Mouse (Mus musculus) embryo, embryonic 10.5 days (tissue): ENCODE measurements around the gene Lce1a1.
"Not testable (repeated sequence)": the region's sequence is repeated elsewhere in the genome, so short reads cannot be mapped to it uniquely, and the experiment has no call there.

Experiments used
- DNase-seq: peaks from one replicate; pipeline ENCODE4 v3.0.0-alpha.2; 2015; ENCODE audit warnings: low spot score

Lce1a1 gene

DNA sequence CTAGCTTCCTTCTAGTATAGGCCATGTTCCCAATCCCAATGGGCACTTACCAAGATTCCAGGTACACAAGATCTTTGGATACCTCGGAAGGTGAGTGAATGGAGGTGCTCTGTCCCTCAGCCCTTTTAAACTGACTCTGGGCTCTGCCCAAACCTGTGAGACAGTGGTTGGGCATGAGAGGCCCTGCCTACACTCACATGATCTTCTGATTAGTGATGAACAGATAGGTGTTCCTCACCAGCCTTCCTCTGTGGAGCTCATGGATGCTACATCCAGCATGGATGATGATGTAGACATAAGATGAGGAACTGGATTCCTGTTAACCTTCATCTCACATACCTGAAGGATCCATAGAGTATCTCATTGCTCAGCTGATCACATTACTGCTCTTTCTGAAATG is at the start of gene Lce1a1:
TSS of gene Lce1a1 (minus strand) at position 101 of the 400 bp plus-strand sequence.
- no peak for DNase-seq

DNA sequence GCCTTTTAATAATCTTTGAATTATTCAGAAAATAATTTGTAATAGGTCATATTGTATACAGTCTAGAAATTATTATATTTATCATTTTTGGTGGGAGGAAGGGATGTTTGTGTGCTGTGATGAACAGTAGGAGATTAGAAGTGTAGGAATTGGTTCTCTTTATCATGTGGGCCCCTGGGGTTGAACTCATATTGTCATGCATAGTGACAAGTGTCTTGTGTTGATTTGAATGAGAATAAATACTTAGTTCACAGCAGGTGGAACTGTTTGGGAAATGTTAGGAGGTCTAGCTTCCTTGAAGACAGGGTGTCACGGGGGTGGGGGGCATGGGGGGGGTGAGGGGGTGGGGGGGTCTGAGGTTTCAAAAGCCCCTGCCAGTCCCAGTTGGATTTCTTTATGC is 46.5 kb upstream of the Lce1a1 start:
- no peak for DNase-seq

DNA sequence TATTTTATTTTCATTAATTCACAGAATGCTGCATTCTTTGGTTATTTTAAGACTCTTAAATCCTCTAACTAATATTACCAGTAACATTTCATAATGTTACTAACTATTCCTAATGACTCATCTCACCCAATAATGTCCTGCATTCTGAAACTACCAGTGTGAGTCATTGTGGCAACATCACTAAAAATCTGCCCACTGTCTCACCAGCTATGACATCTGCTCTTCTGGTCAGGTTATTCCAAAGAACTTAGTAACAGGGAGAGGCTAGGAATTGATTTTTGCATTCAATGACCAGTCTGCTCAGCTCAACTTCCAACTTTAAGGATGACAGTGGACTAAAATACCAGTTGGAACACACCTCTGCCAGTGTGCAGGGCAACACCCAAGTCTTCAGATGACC is 43.6 kb upstream of the Lce1a1 start:
- DNase-seq = no peak

DNA sequence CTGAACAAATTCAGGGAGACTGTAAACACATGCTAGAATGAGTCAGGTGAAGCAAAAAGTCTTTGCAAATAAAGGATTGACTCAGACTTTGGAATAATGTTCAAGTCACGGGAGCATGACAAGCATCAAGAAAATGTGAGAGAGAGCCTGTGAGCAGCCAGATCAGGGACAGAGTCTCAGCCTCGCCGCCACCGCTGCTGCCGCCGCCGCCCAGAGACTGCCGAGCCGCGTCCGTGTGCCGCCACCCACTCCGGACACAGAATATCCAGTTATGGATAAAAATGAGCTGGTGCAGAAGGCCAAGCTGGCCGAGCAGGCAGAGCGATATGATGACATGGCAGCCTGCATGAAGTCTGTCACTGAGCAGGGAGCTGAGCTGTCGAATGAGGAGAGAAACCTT is 41.0 kb upstream of the Lce1a1 start:
- DNase-seq = not testable (repeated sequence)

DNA sequence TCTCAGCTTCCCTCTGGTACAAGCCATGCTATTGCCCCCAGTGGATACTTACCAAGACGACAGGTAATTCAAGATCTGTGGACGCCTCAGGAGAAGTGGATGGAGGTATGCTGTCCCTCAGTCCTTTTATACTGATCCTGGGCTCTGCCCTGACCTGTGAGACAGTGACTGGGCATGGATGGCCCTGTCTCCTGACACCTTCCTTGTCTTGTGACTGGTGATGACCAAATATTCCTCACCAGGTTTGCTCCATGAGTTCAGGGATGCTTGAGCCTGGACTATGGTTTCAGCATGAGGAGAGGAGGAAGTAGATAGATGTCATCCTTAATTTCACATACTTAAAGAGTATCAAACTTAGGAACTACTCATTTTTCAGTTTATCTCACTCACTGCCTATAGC is 39.0 kb upstream of the Lce1a1 start, which contains the start of gene Lce1d:
TSS of gene Lce1d (minus strand) at position 101 of the 400 bp plus-strand sequence.
- no peak for DNase-seq

DNA sequence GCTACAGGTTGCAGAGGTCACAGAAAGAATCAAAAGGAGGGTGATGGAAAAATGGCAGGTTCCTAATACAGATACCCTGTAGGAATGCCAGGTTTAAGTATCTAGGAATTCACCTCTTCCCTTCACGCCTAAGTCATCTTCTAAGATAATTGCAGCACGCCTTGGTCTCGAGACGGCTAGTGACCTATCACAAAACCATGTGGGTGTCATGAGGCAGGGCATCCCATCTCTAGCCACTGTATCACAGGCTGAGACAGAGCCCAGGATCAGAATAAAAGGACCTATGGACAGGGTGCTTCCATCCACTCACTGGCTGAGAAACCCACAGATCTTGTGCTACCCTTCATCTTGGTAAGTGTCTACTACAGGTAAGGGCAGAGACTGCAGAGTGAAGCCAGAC is 30.8 kb upstream of the Lce1a1 start, which contains the start of gene Lce1c:
TSS of gene Lce1c (plus strand) at position 301 of the 400 bp plus-strand sequence.
- no peak for DNase-seq

DNA sequence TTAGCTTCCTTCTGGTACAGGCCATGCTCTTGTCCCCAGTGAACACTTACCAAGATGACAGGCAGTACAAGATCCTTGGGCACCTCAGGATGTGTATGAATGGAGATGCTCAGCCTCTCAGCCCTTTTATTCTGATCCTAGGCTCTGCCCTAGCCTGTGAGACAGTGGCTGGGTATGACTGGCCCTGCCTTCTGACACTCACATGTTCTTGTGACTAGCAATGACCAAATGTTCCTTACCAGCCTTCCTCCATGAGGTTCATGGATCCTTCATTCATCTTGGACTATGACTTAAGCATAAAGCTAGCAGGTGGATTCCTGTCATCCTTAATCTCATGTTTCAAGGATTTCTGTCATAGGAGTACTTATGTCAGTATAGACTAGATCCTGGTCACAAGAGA is 22.1 kb upstream of the Lce1a1 start, which contains the start of gene Lce1a2:
TSS of gene Lce1a2 (minus strand) at position 101 of the 400 bp plus-strand sequence.
- DNase-seq = no peak

DNA sequence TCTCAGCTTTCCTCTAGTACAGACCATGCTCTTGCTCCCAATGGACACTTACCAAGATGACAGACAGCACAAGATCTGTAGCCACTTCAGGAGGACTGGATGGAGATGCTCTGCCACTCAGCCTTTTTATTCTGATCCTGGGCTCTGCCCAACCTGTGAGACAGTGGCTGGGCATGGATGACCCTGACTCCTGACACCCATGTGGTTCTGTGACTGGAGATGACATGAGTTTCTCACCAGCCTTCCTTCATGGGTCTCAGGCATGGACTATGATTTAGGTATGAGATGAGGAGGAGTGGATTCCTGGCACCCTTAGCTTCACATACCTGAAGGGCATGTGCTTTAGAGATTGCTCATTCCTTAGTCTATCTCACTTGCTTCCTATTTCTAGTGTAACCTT is 8.7 kb upstream of the Lce1a1 start, which contains the start of gene Lce1b:
TSS of gene Lce1b (minus strand) at position 101 of the 400 bp plus-strand sequence.
- no peak for DNase-seq

DNA sequence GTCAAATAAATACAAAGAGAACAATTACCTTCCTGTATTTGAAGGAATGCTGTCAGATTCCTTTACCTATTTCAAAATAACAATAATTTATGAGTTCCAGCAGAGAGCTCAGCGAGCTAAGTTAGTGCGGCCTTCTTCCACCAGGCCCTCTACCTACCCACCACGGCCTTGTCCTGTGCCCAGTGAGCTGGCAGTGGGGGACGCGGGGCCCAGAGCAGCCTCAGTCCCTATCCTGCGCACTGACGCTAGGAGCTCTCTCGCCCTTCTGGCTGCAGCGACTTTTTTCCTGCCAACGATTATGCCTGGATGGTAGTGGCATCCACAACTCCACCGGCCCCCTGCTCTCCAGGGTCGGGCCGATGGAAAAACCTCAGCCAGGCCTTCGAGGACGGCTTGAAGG is 8.3 kb downstream of the Lce1a1 start:
- DNase-seq = no peak

DNA sequence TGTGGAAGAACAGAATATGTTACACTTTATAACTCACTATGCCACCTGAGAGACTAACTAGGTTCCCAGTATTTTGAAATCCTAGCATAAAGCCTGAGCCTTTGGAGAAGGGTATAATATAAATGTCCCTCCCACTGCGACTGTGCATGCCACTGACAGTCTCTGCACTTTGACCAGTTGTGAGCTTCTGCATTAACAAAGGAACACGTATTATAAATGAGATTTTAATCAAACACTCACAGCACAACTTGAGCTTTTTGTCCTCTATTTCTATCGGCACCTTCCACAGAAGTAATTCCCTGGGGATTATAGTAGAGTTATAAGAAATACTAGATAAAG is 9.5 kb downstream of the Lce1a1 start:
- DNase-seq = no peak

DNA sequence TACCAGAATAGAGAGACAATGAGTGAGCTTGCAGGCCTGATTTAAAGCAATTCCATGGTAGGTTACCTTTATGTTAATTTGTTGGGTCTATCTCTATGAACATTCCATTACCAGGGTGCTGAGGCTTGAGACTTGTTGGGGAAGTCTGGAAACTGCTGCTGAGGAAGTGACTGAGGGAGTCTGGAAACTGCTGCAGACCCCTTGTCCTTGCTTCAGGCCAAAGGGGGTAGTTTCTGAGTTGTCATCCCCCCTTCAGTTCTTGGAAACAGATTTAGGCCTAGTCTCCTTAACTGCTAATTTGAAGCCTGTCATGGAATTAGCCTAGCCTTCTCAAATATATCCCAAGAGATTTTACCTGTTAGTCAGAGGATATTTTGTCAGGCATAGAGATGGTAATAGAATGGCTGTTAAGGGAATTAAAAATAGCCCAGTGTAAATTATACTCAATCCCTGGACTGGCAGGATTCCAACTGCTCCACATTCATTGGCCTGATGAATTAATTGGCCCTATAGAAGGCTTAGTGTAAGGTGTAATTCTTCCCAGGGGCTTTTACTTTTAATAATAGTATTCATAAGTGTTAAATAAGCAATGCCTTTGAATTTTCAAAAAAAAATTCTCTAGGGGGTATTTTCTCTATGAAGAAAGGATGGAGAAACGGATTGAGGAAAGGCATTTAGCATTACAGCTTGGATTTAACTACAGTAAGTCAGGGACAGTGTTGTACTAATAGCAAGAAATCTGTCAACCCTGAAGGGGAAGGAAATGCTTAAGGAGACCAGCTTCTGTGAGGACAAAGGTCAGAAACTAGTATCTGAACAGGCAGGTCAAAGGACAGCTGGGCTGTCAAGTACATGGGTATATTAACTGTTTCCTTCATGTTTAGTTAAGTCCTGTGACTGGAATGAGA is 10.1 kb downstream of the Lce1a1 start:
- DNase-seq = peak; percentile 1

DNA sequence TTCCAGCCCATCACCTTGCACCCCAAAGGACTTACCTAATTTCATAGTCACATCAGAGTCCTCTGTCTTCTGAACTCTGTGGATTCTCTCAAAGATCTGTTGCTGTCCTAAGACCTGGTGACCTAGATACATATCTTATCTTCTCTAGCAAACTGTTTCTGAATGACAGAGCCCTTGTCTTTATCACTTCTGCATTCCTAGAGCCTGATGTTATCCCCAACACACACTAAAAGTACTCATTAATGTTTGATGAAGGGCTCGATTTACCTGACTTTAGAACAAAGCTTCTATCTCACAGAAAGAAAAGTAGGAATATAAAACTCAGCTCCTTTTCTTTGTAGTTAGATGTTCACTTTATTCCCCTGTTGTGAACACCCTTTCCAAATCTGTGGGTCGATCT is 26.5 kb downstream of the Lce1a1 start, which contains the start of gene Lce6a:
TSS of gene Lce6a (minus strand) at position 101 of the 400 bp plus-strand sequence.
- DNase-seq = no peak

DNA sequence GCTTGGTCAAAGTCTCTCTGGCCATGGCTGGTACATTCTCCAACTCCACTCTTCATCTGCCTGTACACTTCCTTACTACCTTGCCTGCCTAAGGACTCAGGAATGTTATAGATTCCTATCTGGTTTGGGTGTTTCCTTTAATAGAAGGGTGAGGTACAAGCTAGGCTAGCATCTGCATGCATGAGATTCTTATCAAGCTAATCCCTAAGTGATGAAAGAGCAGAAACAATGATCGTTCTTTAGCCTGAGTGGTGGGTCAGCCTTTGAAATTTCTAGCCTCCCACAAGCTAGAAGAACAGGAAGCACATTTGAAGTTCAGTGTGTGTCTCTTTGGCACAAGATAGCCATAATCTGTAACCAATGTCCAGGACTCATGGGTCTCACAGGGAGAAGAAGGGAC is 38.3 kb downstream of the Lce1a1 start:
- DNase-seq = no peak

DNA sequence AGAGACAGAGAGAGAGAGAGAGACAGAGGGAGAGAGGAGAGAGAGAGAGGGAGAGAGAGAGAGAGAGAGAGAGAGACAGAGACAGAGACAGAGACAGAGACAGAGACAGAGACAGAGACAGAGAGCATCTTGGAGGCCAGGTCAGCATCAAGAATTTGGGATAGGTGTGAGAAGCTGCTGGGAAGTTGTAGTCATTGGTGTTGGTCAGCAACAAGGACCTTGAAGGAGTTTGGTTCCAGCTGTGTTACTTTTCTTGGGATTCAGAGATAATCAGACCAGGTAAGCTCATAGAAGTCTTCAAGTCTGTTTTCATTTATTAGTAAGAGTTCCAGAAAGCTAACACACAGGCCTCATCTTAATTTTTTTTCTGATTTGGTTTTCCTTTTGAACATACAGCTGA is 40.7 kb downstream of the Lce1a1 start, which contains the start of gene 2210017I01Rik:
TSS of gene 2210017I01Rik (minus strand) at position 101 of the 400 bp plus-strand sequence.
- no peak for DNase-seq

DNA sequence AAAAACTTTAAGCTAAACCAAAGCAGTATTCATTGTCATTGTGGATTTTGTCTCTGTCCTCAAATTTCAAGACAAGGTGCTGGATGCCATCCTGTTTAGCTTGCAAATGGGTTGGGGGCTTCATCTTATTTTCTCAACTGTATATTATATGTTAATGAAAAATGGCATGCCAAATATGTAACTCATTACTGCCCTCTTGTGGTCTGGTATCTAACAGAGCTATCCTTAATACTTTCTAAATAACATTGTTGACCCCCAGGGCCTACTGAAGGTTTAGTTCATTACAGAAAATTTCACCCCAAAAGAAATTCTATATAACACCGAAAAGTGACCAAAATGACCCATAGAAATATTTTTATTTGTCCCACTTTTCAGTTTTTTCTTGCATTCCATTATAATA is 45.9 kb downstream of the Lce1a1 start:
- DNase-seq = peak; percentile 66

DNA sequence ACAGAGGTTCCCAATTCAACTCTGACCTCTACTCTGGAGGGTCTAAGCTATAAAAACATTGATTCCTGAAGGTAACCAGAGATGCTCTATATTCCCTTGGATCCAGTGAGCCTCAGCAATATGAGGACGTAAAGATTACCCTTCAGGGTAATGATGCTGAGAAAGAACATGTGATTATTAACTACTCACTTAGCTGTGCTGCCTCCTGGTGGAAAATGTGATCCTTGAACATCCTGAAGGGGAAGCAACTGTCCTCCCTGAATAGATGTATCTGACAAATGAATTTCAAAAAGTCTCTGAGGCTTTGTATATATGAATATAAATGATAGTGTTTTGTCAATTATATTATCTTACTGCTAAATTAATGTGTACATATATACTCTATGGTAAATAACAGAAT is 47.7 kb downstream of the Lce1a1 start:
- DNase-seq = no peak

DNA sequence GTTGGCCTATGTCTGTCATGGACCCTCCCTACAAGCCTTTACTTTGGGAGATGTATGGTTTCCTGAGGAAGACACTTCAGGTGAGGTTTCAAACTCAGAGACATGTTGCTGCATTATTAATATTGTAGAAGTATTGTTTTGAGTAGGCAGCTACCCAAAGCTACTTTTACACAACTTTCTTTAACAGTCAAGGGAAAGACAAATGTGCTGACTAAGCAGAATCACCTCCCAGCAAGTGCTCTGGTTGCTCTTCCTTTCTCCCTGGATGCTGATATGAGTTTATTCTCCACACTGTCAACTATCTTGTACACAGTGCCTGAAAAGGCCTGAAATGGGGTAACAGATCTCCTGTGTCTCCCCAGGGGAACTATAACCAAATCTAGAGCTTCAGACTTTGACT is 48.1 kb downstream of the Lce1a1 start:
- no peak for DNase-seq

DNA sequence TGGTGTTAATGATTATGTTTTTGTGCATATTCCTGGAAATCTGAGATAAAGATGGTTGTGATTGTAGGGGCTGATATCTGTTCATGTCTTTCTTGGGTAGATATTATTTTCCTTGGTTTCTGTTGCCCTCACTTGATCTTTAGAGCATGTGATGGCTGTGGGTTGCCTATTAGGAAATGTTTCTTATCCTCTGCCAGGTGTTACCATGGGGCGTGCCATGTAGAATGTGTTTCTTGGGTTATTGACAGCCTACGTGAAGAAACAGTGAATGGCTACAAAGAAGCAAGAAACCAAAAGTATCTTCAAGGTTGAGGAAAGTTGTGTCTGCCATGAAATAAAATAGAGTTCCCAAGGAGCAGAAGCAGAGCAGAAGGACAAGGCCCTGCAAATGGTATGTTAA is 49.7 kb downstream of the Lce1a1 start:
- no peak for DNase-seq
